Mouse (Mus musculus) left cerebral cortex, postnatal 4 days (tissue): ENCODE data around the gene Sult6b2. TPM values are rescaled to one million over a fixed set of nuclear protein-coding genes. Genes with fewer than 3 reads are reported as not detected.

Source experiments
- DNase-seq: peaks from one replicate; pipeline ENCODE4 v3.0.0-alpha.2; 2022
- intact Hi-C: fragments of 180-260 bp; cut with DNase I; formaldehyde crosslinking; loops from one replicate; pipeline ENCODE4 v1.15.1; 2025
- total RNA-seq, 2 experiments: library from RNA; stranded (reverse); gene quantifications; 2 replicates each; pipeline ENCODE4 v1.2.3; 2021

Gene Sult6b2
- under 1 TPM in 1 of 2 experiments, not detected in 1; 0.16 TPM for total RNA-seq

GRCm38 (mm10) chr6:142804402-142804801 lies at the start of gene Sult6b2:
Gene Sult6b2, minus strand, starts transcription at chr6:142804502.
- no peak for DNase-seq
- intact Hi-C loops = no loop called here

GRCm38 (mm10) chr6:142852419-142853377 lies 48.4 kb upstream of the Sult6b2 start:
- DNase-seq = no peak
- intact Hi-C loops = no loop called here

- no peak for DNase-seq
- intact Hi-C loops = no loop called here
Observed at GRCm38 (mm10) chr6:142850436-142850835, 46.1 kb upstream of the Sult6b2 start.

GRCm38 (mm10) chr6:142849326-142849725 lies 45.0 kb upstream of the Sult6b2 start:
- DNase-seq = no peak
- intact Hi-C loops = no loop called here

GRCm38 (mm10) chr6:142847914-142848674 lies 43.8 kb upstream of the Sult6b2 start:
- intact Hi-C loops = no loop called here
- no peak for DNase-seq

GRCm38 (mm10) chr6:142846855-142847254 lies 42.6 kb upstream of the Sult6b2 start:
- DNase-seq = no peak
- intact Hi-C loops = no loop called here

- intact Hi-C loops = no loop called here
- DNase-seq = no peak
Observed at GRCm38 (mm10) chr6:142845066-142845465, 40.8 kb upstream of the Sult6b2 start.

- DNase-seq = no peak
Observed at GRCm38 (mm10) chr6:142844061-142844460, 39.8 kb upstream of the Sult6b2 start.

GRCm38 (mm10) chr6:142838501-142838900 lies 34.2 kb upstream of the Sult6b2 start:
- intact Hi-C loops = no loop called here

More at GRCm38 (mm10) chr6:142844061-142844460, 39.8 kb upstream of the Sult6b2 start:
- intact Hi-C loops = no loop called here

GRCm38 (mm10) chr6:142837326-142837725 lies 33.0 kb upstream of the Sult6b2 start:
- no peak for DNase-seq
- intact Hi-C loops = no loop called here

More at GRCm38 (mm10) chr6:142838501-142838900, 34.2 kb upstream of the Sult6b2 start:
- no peak for DNase-seq

GRCm38 (mm10) chr6:142835726-142836125 lies 31.4 kb upstream of the Sult6b2 start:
- DNase-seq = peak; percentile 30
- intact Hi-C loops = no loop called here

- intact Hi-C loops = no loop called here
- no peak for DNase-seq
Observed at GRCm38 (mm10) chr6:142834911-142835310, 30.6 kb upstream of the Sult6b2 start.

GRCm38 (mm10) chr6:142831706-142832105 lies 27.4 kb upstream of the Sult6b2 start:
- intact Hi-C loops = no loop called here
- no peak for DNase-seq

- no peak for DNase-seq
- intact Hi-C loops = no loop called here
Observed at GRCm38 (mm10) chr6:142831243-142831642, 26.9 kb upstream of the Sult6b2 start.

GRCm38 (mm10) chr6:142830221-142830620 lies 25.9 kb upstream of the Sult6b2 start:
- no peak for DNase-seq
- intact Hi-C loops = no loop called here

GRCm38 (mm10) chr6:142825449-142825848 lies 21.1 kb upstream of the Sult6b2 start:
- intact Hi-C loops = no loop called here
- DNase-seq = no peak

GRCm38 (mm10) chr6:142823008-142823787 lies 18.9 kb upstream of the Sult6b2 start:
- intact Hi-C loops = no loop called here
- DNase-seq = no peak

- intact Hi-C loops = no loop called here
- no peak for DNase-seq
Observed at GRCm38 (mm10) chr6:142818306-142818705, 14.0 kb upstream of the Sult6b2 start.

GRCm38 (mm10) chr6:142815513-142815912 lies 11.2 kb upstream of the Sult6b2 start:
- intact Hi-C loops = no loop called here
- DNase-seq = no peak

- peak; percentile 93 for DNase-seq
- intact Hi-C loops = no loop called here
Observed at GRCm38 (mm10) chr6:142814495-142814921, 10.2 kb upstream of the Sult6b2 start.

GRCm38 (mm10) chr6:142814011-142814410 lies 9.7 kb upstream of the Sult6b2 start:
- no peak for DNase-seq
- intact Hi-C loops = no loop called here
